Mouse (Mus musculus): Measurements from ENCODE around the gene Wdr83os. TPM values are rescaled to one million over a fixed set of nuclear protein-coding genes. Genes with fewer than 3 reads are reported as not detected.

Gene Wdr83os
- polyA plus RNA-seq, 1 experiment from 2014 or later: 97.0 TPM

- Histone ChIP-seq H3K9me3 (no peaks in the 10 kb centered on the region), H3K4me3 (peak within 1 kb of the TSS; percentile 92), H3K27me3 (ENCODE audit: insufficient read depth, poor library complexity, severe bottlenecking) (no peaks in the 10 kb centered on the region), H3K36me3 (peaks cover 35% of the 10 kb centered on the region), H3K27ac (peak within 1 kb of the TSS; percentile 78), H3K4me1 (peaks cover 15% of the 10 kb centered on the region)
- peak; percentile 94 for DNase-seq (ENCODE audit: low spot score)
- under 1% methylated on average over 52 of the region's 53 CpGs for WGBS
Observed at GRCm38 (mm10) chr8:85059879-85060616, 20.5 kb upstream of the Wdr83os start, which contains the start of gene Fbxw9. Gene Fbxw9, plus strand, starts transcription at chr8:85060055.

GRCm38 (mm10) chr8:85062603-85063002, 17.9 kb upstream of the Wdr83os start:
- H3K27me3 ChIP-seq (ENCODE audit: insufficient read depth, poor library complexity, severe bottlenecking): no peaks in the 10 kb centered on the region
- DNase-seq (ENCODE audit: low spot score): no peak
- WGBS: 88% methylated on average over 4 of the region's 4 CpGs
- H3K4me1 ChIP-seq: peaks cover 15% of the 10 kb centered on the region
- peaks cover 37% of the 10 kb centered on the region for H3K36me3 ChIP-seq
- H3K4me3 ChIP-seq: no peak overlapping the region
- H3K9me3 ChIP-seq: no peaks in the 10 kb centered on the region
- no peak overlapping the region for H3K27ac ChIP-seq

GRCm38 (mm10) chr8:85065213-85065612, 15.3 kb upstream of the Wdr83os start:
- no peaks in the 10 kb centered on the region for H3K27me3 ChIP-seq (ENCODE audit: insufficient read depth, poor library complexity, severe bottlenecking)
- H3K9me3 ChIP-seq: no peaks in the 10 kb centered on the region
- DNase-seq (ENCODE audit: low spot score): no peak
- 47% methylated on average over 2 of the region's 2 CpGs for WGBS
- no peak overlapping the region for H3K27ac ChIP-seq
- peaks cover 14% of the 10 kb centered on the region for H3K4me1 ChIP-seq
- H3K36me3 ChIP-seq: peaks cover 37% of the 10 kb centered on the region
- no peak overlapping the region for H3K4me3 ChIP-seq

- DNase-seq (ENCODE audit: low spot score): peak; percentile 67
- WGBS: 87% methylated on average over 2 of the region's 2 CpGs
Observed at GRCm38 (mm10) chr8:85067155-85067554, 13.4 kb upstream of the Wdr83os start.

GRCm38 (mm10) chr8:85067982-85068381, 12.6 kb upstream of the Wdr83os start, which contains the start of gene Gm5741:
Gene Gm5741, minus strand, starts transcription at chr8:85067982.
- H3K36me3 ChIP-seq: peaks cover 26% of the 10 kb centered on the region
- H3K27ac ChIP-seq: no peak within 1 kb of the TSS
- H3K4me3 ChIP-seq: no peak within 1 kb of the TSS
- no peaks in the 10 kb centered on the region for H3K27me3 ChIP-seq (ENCODE audit: insufficient read depth, poor library complexity, severe bottlenecking)
- no peak for DNase-seq (ENCODE audit: low spot score)
- H3K9me3 ChIP-seq: no peaks in the 10 kb centered on the region
- peaks cover 12% of the 10 kb centered on the region; the same call in 1 of the 2 replicates for H3K4me1 ChIP-seq

More at GRCm38 (mm10) chr8:85067155-85067554, 13.4 kb upstream of the Wdr83os start:
- Histone ChIP-seq H3K27ac (no peak overlapping the region), H3K27me3 (ENCODE audit: insufficient read depth, poor library complexity, severe bottlenecking) (no peaks in the 10 kb centered on the region), H3K4me1 (peaks cover 5% of the 10 kb centered on the region; the same call in 1 of the 2 replicates), H3K4me3 (no peak overlapping the region), H3K9me3 (no peaks in the 10 kb centered on the region), H3K36me3 (peaks cover 31% of the 10 kb centered on the region)

- Histone ChIP-seq H3K27me3 (ENCODE audit: insufficient read depth, poor library complexity, severe bottlenecking) (no peaks in the 10 kb centered on the region), H3K4me1 (peaks cover 25% of the 10 kb centered on the region), H3K9me3 (no peaks in the 10 kb centered on the region), H3K27ac (peak overlapping the region; percentile 97), H3K4me3 (peak overlapping the region; percentile 96), H3K36me3 (peaks cover 42% of the 10 kb centered on the region)
- 82% methylated on average over 5 of the region's 5 CpGs for WGBS
- peak; percentile 69 for DNase-seq (ENCODE audit: low spot score)
Observed at GRCm38 (mm10) chr8:85071041-85071440, 9.5 kb upstream of the Wdr83os start.

- H3K36me3 ChIP-seq: peaks cover 44% of the 10 kb centered on the region
- H3K27ac ChIP-seq: peak within 1 kb of the TSS; percentile 97
- no peaks in the 10 kb centered on the region for H3K9me3 ChIP-seq
- peaks cover 25% of the 10 kb centered on the region for H3K4me1 ChIP-seq
- DNase-seq (ENCODE audit: low spot score): peak; percentile 96
- no peaks in the 10 kb centered on the region for H3K27me3 ChIP-seq (ENCODE audit: insufficient read depth, poor library complexity, severe bottlenecking)
- WGBS: under 1% methylated on average over 68 of the region's 68 CpGs
- peak within 1 kb of the TSS; percentile 96 for H3K4me3 ChIP-seq
Observed at GRCm38 (mm10) chr8:85071514-85072281, 8.8 kb upstream of the Wdr83os start, which contains the start of gene Dhps. Gene Dhps, plus strand, starts transcription at chr8:85071757.

- Histone ChIP-seq H3K36me3 (peaks cover 43% of the 10 kb centered on the region), H3K9me3 (no peaks in the 10 kb centered on the region), H3K4me1 (peaks cover 25% of the 10 kb centered on the region), H3K27ac (peak overlapping the region; percentile 97), H3K27me3 (ENCODE audit: insufficient read depth, poor library complexity, severe bottlenecking) (no peaks in the 10 kb centered on the region), H3K4me3 (peak overlapping the region; percentile 96)
- no peak for DNase-seq (ENCODE audit: low spot score)
- WGBS: 39% methylated on average over 9 of the region's 9 CpGs
Observed at GRCm38 (mm10) chr8:85072364-85072929, 8.1 kb upstream of the Wdr83os start.

- 90% methylated on average over 15 of the region's 15 CpGs for WGBS
- H3K27ac ChIP-seq: no peak overlapping the region
- H3K4me1 ChIP-seq: peaks cover 25% of the 10 kb centered on the region
- H3K4me3 ChIP-seq: no peak overlapping the region
- peak; percentile 69 for DNase-seq (ENCODE audit: low spot score)
- H3K9me3 ChIP-seq: no peaks in the 10 kb centered on the region
- peaks cover 47% of the 10 kb centered on the region for H3K36me3 ChIP-seq
- no peaks in the 10 kb centered on the region for H3K27me3 ChIP-seq (ENCODE audit: insufficient read depth, poor library complexity, severe bottlenecking)
Observed at GRCm38 (mm10) chr8:85073041-85073612, 7.4 kb upstream of the Wdr83os start.

GRCm38 (mm10) chr8:85074167-85074566, 6.4 kb upstream of the Wdr83os start:
- DNase-seq (ENCODE audit: low spot score): no peak
- no peak overlapping the region for H3K4me3 ChIP-seq
- no peaks in the 10 kb centered on the region for H3K27me3 ChIP-seq (ENCODE audit: insufficient read depth, poor library complexity, severe bottlenecking)
- peaks cover 30% of the 10 kb centered on the region for H3K4me1 ChIP-seq
- H3K27ac ChIP-seq: no peak overlapping the region
- H3K9me3 ChIP-seq: no peaks in the 10 kb centered on the region
- 86% methylated on average over 10 of the region's 10 CpGs for WGBS
- H3K36me3 ChIP-seq: peaks cover 55% of the 10 kb centered on the region

GRCm38 (mm10) chr8:85074617-85075016, 5.9 kb upstream of the Wdr83os start:
- Histone ChIP-seq H3K4me3 (no peak overlapping the region), H3K36me3 (peaks cover 58% of the 10 kb centered on the region), H3K27ac (no peak overlapping the region), H3K27me3 (ENCODE audit: insufficient read depth, poor library complexity, severe bottlenecking) (no peaks in the 10 kb centered on the region), H3K9me3 (no peaks in the 10 kb centered on the region), H3K4me1 (peaks cover 35% of the 10 kb centered on the region)
- WGBS: 92% methylated on average over 10 of the region's 10 CpGs
- no peak for DNase-seq (ENCODE audit: low spot score)

- DNase-seq (ENCODE audit: low spot score): peak; percentile 82
- H3K27ac ChIP-seq: no peak overlapping the region
Observed at GRCm38 (mm10) chr8:85076001-85076400, 4.5 kb upstream of the Wdr83os start.

More at GRCm38 (mm10) chr8:85076001-85076400, 4.5 kb upstream of the Wdr83os start:
- 73% methylated on average over 9 of the region's 9 CpGs for WGBS
- Histone ChIP-seq H3K4me1 (peaks cover 37% of the 10 kb centered on the region), H3K4me3 (peak overlapping the region; percentile 22; the same call in 1 of the 2 replicates), H3K27me3 (ENCODE audit: insufficient read depth, poor library complexity, severe bottlenecking) (no peaks in the 10 kb centered on the region), H3K36me3 (peaks cover 58% of the 10 kb centered on the region), H3K9me3 (no peaks in the 10 kb centered on the region)
